Mouse (Mus musculus): ENCODE measurements around the gene Gm10322. TPM values are rescaled to one million over a fixed set of nuclear protein-coding genes. Genes with fewer than 3 reads are reported as not detected.

The Gm10322 gene
- polyA plus RNA-seq, 1 experiment from 2014 or later, result not detected

- WGBS (ENCODE audit: insufficient replicate concordance), result 83% methylated on average over 1 of the region's 1 CpGs
- Histone ChIP-seq H3K27ac (ENCODE audit: low read depth) (no peak overlapping the region), H3K27me3 (ENCODE audit: insufficient read depth, low read length) (no peaks in the 10 kb centered on the region), H3K4me3 (ENCODE audit: low read depth, low read length) (no peak overlapping the region), H3K4me1 (ENCODE audit: insufficient read depth) (peaks cover 9% of the 10 kb centered on the region), H3K9me3 (ENCODE audit: low read length) (no peaks in the 10 kb centered on the region), H3K36me3 (replicated peaks; ENCODE audit: insufficient read depth, low read length) (no peaks in the 10 kb centered on the region), H3K4me2 (ENCODE audit: low read depth, low read length) (no peak overlapping the region), H3K9ac (replicated peaks) (no peak overlapping the region)
- ATAC-seq, result no peak
- TF ChIP-seq CTCF (IDR thresholded peaks at IDR 0.05; ENCODE audit: low read depth) (no peak), EP300 (IDR thresholded peaks at IDR 0.05; ENCODE audit: low read depth) (no peak)
- no peak for DNase-seq
These were observed 33.9 kb upstream of the Gm10322 start for GRCm38 (mm10) chr10:59581826-59582543.

- ATAC-seq, result no peak
- Histone ChIP-seq H3K4me3 (ENCODE audit: low read depth, low read length) (no peak overlapping the region), H3K27ac (ENCODE audit: low read depth) (no peak overlapping the region), H3K27me3 (ENCODE audit: insufficient read depth, low read length) (no peaks in the 10 kb centered on the region), H3K9ac (replicated peaks) (no peak overlapping the region), H3K9me3 (ENCODE audit: low read length) (no peaks in the 10 kb centered on the region), H3K4me2 (ENCODE audit: low read depth, low read length) (no peak overlapping the region), H3K36me3 (replicated peaks; ENCODE audit: insufficient read depth, low read length) (no peaks in the 10 kb centered on the region), H3K4me1 (ENCODE audit: insufficient read depth) (peaks cover 8% of the 10 kb centered on the region; the same call in 1 of the 2 replicates)
- no peak for DNase-seq
- no peak for TF ChIP-seq EP300 (IDR thresholded peaks at IDR 0.05; ENCODE audit: low read depth)
- no peak for TF ChIP-seq CTCF (IDR thresholded peaks at IDR 0.05; ENCODE audit: low read depth)
- WGBS (ENCODE audit: insufficient replicate concordance), result 80% methylated on average over 5 of the region's 5 CpGs
These were observed 30.2 kb upstream of the Gm10322 start for GRCm38 (mm10) chr10:59585621-59586020.

- TF ChIP-seq EP300 (IDR thresholded peaks at IDR 0.05; ENCODE audit: low read depth), result no peak
- TF ChIP-seq CTCF (IDR thresholded peaks at IDR 0.05; ENCODE audit: low read depth), result no peak
- Histone ChIP-seq H3K36me3 (replicated peaks; ENCODE audit: insufficient read depth, low read length) (no peaks in the 10 kb centered on the region), H3K27ac (ENCODE audit: low read depth) (no peak overlapping the region), H3K4me1 (ENCODE audit: insufficient read depth) (peaks cover 8% of the 10 kb centered on the region; the same call in 1 of the 2 replicates), H3K4me3 (ENCODE audit: low read depth, low read length) (no peak overlapping the region), H3K9me3 (ENCODE audit: low read length) (no peaks in the 10 kb centered on the region), H3K9ac (replicated peaks) (no peak overlapping the region), H3K27me3 (ENCODE audit: insufficient read depth, low read length) (no peaks in the 10 kb centered on the region), H3K4me2 (ENCODE audit: low read depth, low read length) (no peak overlapping the region)
- no peak for DNase-seq
- ATAC-seq, result no peak
- 88% methylated on average over 15 of the region's 15 CpGs for WGBS (ENCODE audit: insufficient replicate concordance)
These were observed 29.0 kb upstream of the Gm10322 start for GRCm38 (mm10) chr10:59586821-59587220.

GRCm38 (mm10) chr10:59588135-59588534, 27.7 kb upstream of the Gm10322 start:
- DNase-seq, result no peak
- H3K36me3 ChIP-seq (replicated peaks; ENCODE audit: insufficient read depth, low read length), result no peaks in the 10 kb centered on the region

GRCm38 (mm10) chr10:59589420-59589819, 26.4 kb upstream of the Gm10322 start:
- Histone ChIP-seq H3K36me3 (replicated peaks; ENCODE audit: insufficient read depth, low read length) (no peaks in the 10 kb centered on the region), H3K4me3 (ENCODE audit: low read depth, low read length) (peak overlapping the region; percentile 35), H3K4me1 (ENCODE audit: insufficient read depth) (peaks cover 8% of the 10 kb centered on the region; the same call in 1 of the 2 replicates), H3K9ac (replicated peaks) (peak overlapping the region; percentile 30; the same call in 1 of the 2 replicates), H3K9me3 (ENCODE audit: low read length) (no peaks in the 10 kb centered on the region), H3K27me3 (ENCODE audit: insufficient read depth, low read length) (no peaks in the 10 kb centered on the region), H3K4me2 (ENCODE audit: low read depth, low read length) (peak overlapping the region; percentile 59), H3K27ac (ENCODE audit: low read depth) (no peak overlapping the region)
- ATAC-seq (no peak), DNase-seq (no peak)
- 33% methylated on average over 7 of the region's 7 CpGs for WGBS (ENCODE audit: insufficient replicate concordance)
- TF ChIP-seq CTCF (IDR thresholded peaks at IDR 0.05; ENCODE audit: low read depth) (no peak), EP300 (IDR thresholded peaks at IDR 0.05; ENCODE audit: low read depth) (no peak)

More at GRCm38 (mm10) chr10:59588135-59588534, 27.7 kb upstream of the Gm10322 start:
- Histone ChIP-seq H3K27ac (ENCODE audit: low read depth) (no peak overlapping the region), H3K9ac (replicated peaks) (no peak overlapping the region), H3K4me3 (ENCODE audit: low read depth, low read length) (no peak overlapping the region), H3K4me2 (ENCODE audit: low read depth, low read length) (no peak overlapping the region), H3K4me1 (ENCODE audit: insufficient read depth) (peaks cover 8% of the 10 kb centered on the region; the same call in 1 of the 2 replicates), H3K27me3 (ENCODE audit: insufficient read depth, low read length) (no peaks in the 10 kb centered on the region), H3K9me3 (ENCODE audit: low read length) (no peaks in the 10 kb centered on the region)
- no peak for ATAC-seq
- TF ChIP-seq EP300 (IDR thresholded peaks at IDR 0.05; ENCODE audit: low read depth) (no peak), CTCF (IDR thresholded peaks at IDR 0.05; ENCODE audit: low read depth) (no peak)
- WGBS (ENCODE audit: insufficient replicate concordance), result 79% methylated on average over 7 of the region's 7 CpGs

- peak overlapping the region; percentile 30; the same call in 1 of the 2 replicates for H3K9ac ChIP-seq (replicated peaks)
- H3K4me3 ChIP-seq (ENCODE audit: low read depth, low read length), result peak overlapping the region; percentile 35
- no peak overlapping the region for H3K27ac ChIP-seq (ENCODE audit: low read depth)
- ATAC-seq, result no peak
- WGBS (ENCODE audit: insufficient replicate concordance), result 55% methylated on average over 13 of the region's 13 CpGs
- no peak for DNase-seq
- peak overlapping the region; percentile 59 for H3K4me2 ChIP-seq (ENCODE audit: low read depth, low read length)
- no peaks in the 10 kb centered on the region for H3K27me3 ChIP-seq (ENCODE audit: insufficient read depth, low read length)
- no peaks in the 10 kb centered on the region for H3K9me3 ChIP-seq (ENCODE audit: low read length)
- no peaks in the 10 kb centered on the region for H3K36me3 ChIP-seq (replicated peaks; ENCODE audit: insufficient read depth, low read length)
- H3K4me1 ChIP-seq (ENCODE audit: insufficient read depth), result peaks cover 8% of the 10 kb centered on the region; the same call in 1 of the 2 replicates
- TF ChIP-seq EP300 (IDR thresholded peaks at IDR 0.05; ENCODE audit: low read depth) (no peak), CTCF (IDR thresholded peaks at IDR 0.05; ENCODE audit: low read depth) (no peak)
These were observed 26.0 kb upstream of the Gm10322 start for GRCm38 (mm10) chr10:59589856-59590255.

All from liver, postnatal 0 days (tissue).